Mouse (Mus musculus) urinary bladder, postnatal 10 days (tissue): ENCODE measurements around the gene Nav3.

Source experiments
- DNase-seq: peaks from one replicate; pipeline ENCODE4 v3.0.0; 2022; ENCODE audit warnings: low spot score

Nav3 gene

GRCm38 (mm10) chr10:110455838-110456493, at the start of gene Nav3:
Nav3 (minus strand) TSS chr10:110456204.
- no peak for DNase-seq

- no peak for DNase-seq
Observed at GRCm38 (mm10) chr10:110485306-110485705, 29.3 kb upstream of the Nav3 start.

- DNase-seq = no peak
Observed at GRCm38 (mm10) chr10:110484822-110485221, 28.8 kb upstream of the Nav3 start.

GRCm38 (mm10) chr10:110479189-110479588, 23.2 kb upstream of the Nav3 start:
- DNase-seq = no peak

- no peak for DNase-seq
Observed at GRCm38 (mm10) chr10:110477689-110478314, 21.8 kb upstream of the Nav3 start.

- no peak for DNase-seq
Observed at GRCm38 (mm10) chr10:110474107-110474506, 18.1 kb upstream of the Nav3 start.

GRCm38 (mm10) chr10:110469445-110469844, 13.4 kb upstream of the Nav3 start:
- no peak for DNase-seq

- no peak for DNase-seq
Observed at GRCm38 (mm10) chr10:110455063-110455837, 754 bp downstream of the Nav3 start.

- no peak for DNase-seq
Observed at GRCm38 (mm10) chr10:110453566-110453965, 2.4 kb downstream of the Nav3 start.

- DNase-seq = no peak
Observed at GRCm38 (mm10) chr10:110440396-110440795, 15.6 kb downstream of the Nav3 start.

- DNase-seq = no peak
Observed at GRCm38 (mm10) chr10:110431078-110431477, 24.9 kb downstream of the Nav3 start.

- DNase-seq = no peak
Observed at GRCm38 (mm10) chr10:110429578-110429977, 26.4 kb downstream of the Nav3 start.

- DNase-seq = no peak
Observed at GRCm38 (mm10) chr10:110429052-110429451, 27.0 kb downstream of the Nav3 start.

- DNase-seq = no peak
Observed at GRCm38 (mm10) chr10:110421533-110421932, 34.5 kb downstream of the Nav3 start.

GRCm38 (mm10) chr10:110417003-110417402, 39.0 kb downstream of the Nav3 start:
- DNase-seq = no peak

- DNase-seq = no peak
Observed at GRCm38 (mm10) chr10:110415624-110416023, 40.4 kb downstream of the Nav3 start.

- DNase-seq = no peak
Observed at GRCm38 (mm10) chr10:110413281-110413897, 42.6 kb downstream of the Nav3 start.

- DNase-seq = no peak
Observed at GRCm38 (mm10) chr10:110402950-110403349, 53.1 kb downstream of the Nav3 start.

GRCm38 (mm10) chr10:110400642-110401041, 55.4 kb downstream of the Nav3 start:
- DNase-seq = no peak

- no peak for DNase-seq
Observed at GRCm38 (mm10) chr10:110398643-110399042, 57.4 kb downstream of the Nav3 start.

- no peak for DNase-seq
Observed at GRCm38 (mm10) chr10:110386476-110387197, 69.4 kb downstream of the Nav3 start.
